Comparison of ENCODE assay signal across 16 mouse cellular contexts in genomic region chr19:3657947-3658346, GRCm38 (mm10). TPM values are rescaled to one million over a fixed set of nuclear protein-coding genes. Genes with fewer than 3 reads are reported as not detected.
DNase-seq lines count a peak whose midpoint lies in the region; TF ChIP-seq lines count a peak whose summit lies in the region.
"Had no signal": no experiment of that assay in that cellular context is flagged by ENCODE, and none has a peak within 500 bp of the region (broad histone marks: within the 10 kb centered on the region; RNA-seq: fewer than 3 reads in every experiment).

No protein-coding gene starts in this region.

- peaks cover 8% of the 10 kb centered on the region for H3K4me1 ChIP-seq in heart, adult 2 months (ENCODE audit: control insufficient read depth, insufficient read depth, low read length)
- H3K4me1 ChIP-seq: forebrain, embryonic 10.5 days; forebrain, embryonic 13.5 days; hindbrain, embryonic 15.5 days had no signal

- DNase-seq in adrenal gland, postnatal 14 days: peak; percentile 58
- no peak for DNase-seq in adrenal gland, postnatal 4 days (ENCODE audit: low spot score in 2 of 2)
- no peak for DNase-seq in heart, adult 2 months
- DNase-seq in heart, adult 9 months (ENCODE audit: low spot score in 2 of 2): no peak
- peak; percentile 28 for DNase-seq in lung, postnatal 10 days
- DNase-seq in lung, postnatal 14 days: no peak
- DNase-seq: adrenal gland, adult 8-10 months; cerebellum, adult 18-20 months; cerebellum, adult 9-10 months; cerebellum, postnatal 14 days; gastrocnemius, postnatal 25 days; heart, adult 18-20 months had no signal

- no peak for TF ChIP-seq POLR2A in heart, adult 2 months (IDR thresholded peaks at IDR 0.05; ENCODE audit: insufficient read depth, low read depth, low read length)

- peaks cover 2% of the 10 kb centered on the region for H3K79me2 ChIP-seq in heart, adult 2 months (replicated peaks; ENCODE audit: control insufficient read depth, insufficient read depth, low read length)

- H3K27ac ChIP-seq in heart, adult 2 months: no peak overlapping the region
- H3K27ac ChIP-seq: forebrain, embryonic 10.5 days; forebrain, embryonic 13.5 days; hindbrain, embryonic 12.5 days; hindbrain, embryonic 15.5 days had no signal

- no peak overlapping the region for H3K9ac ChIP-seq in heart, adult 2 months (ENCODE audit: low read depth, low read length)
- H3K9ac ChIP-seq: forebrain, embryonic 13.5 days; hindbrain, embryonic 12.5 days; hindbrain, embryonic 15.5 days had no signal

- intact Hi-C loops in heart, adult 2 months (cut with DNase I): no loop called here

- no peak for TF ChIP-seq EP300 in heart, adult 2 months (IDR thresholded peaks at IDR 0.05; ENCODE audit: insufficient read depth, low read depth, low read length)

- H3K27me3 ChIP-seq in heart, adult 2 months (ENCODE audit: control insufficient read depth, insufficient read depth, low read length): no peaks in the 10 kb centered on the region
- H3K27me3 ChIP-seq: forebrain, embryonic 13.5 days; hindbrain, embryonic 12.5 days; hindbrain, embryonic 15.5 days had no signal

- no peaks in the 10 kb centered on the region for H3K36me3 ChIP-seq in heart, adult 2 months (ENCODE audit: control insufficient read depth, insufficient read depth, low read length)

- peak; percentile 62 for TF ChIP-seq CTCF in heart, adult 2 months (IDR thresholded peaks at IDR 0.05)

- H3K4me3 ChIP-seq in heart, adult 2 months: no peak overlapping the region
- H3K4me3 ChIP-seq: forebrain, embryonic 10.5 days; forebrain, embryonic 13.5 days; hindbrain, embryonic 12.5 days; hindbrain, embryonic 15.5 days had no signal

- 98% methylated on average over 4 of the region's 4 CpGs for WGBS in heart, adult 2 months

RNA-seq across cellular contexts. Expression of gene Lrp5, which starts 28.4 kb away (rescaled TPM):
- total RNA-seq in adrenal gland, postnatal 14 days (2021): 96.5 and 97.9 TPM in 2 replicates
- 100 to 1,000 TPM; 109 to 117 TPM for total RNA-seq in adrenal gland, postnatal 4 days (2021)
- 10 to 100 TPM; 52.2 to 56.5 TPM for total RNA-seq in heart, adult 2 months (2021)
- polyA plus RNA-seq in heart, adult 2 months (2012; rRNA removed): 35.0 and 36.3 TPM in 2 replicates

RNA-seq across cellular contexts. Expression of gene 1810055G02Rik, which starts 50.1 kb away (rescaled TPM):
- total RNA-seq in adrenal gland, postnatal 14 days (2021): 29.2 and 33.7 TPM in 2 replicates
- total RNA-seq in adrenal gland, postnatal 4 days (2021): 10 to 100 TPM; 23.7 to 23.9 TPM
- total RNA-seq in heart, adult 2 months (2021): 1 to 10 TPM; 8.1 to 8.3 TPM
- polyA plus RNA-seq in heart, adult 2 months (2012; rRNA removed): 17.9 and 23.3 TPM in 2 replicates

Comparison
In these comparisons a context has a peak if more than half of its experiments do, and no peak if none do; other contexts are left out.
1. DNase-seq: peak in adrenal gland, postnatal 14 days (single experiment) and lung, postnatal 10 days (single experiment); none in adrenal gland, postnatal 4 days (0 of 2), heart, adult 2 months (0 of 2), heart, adult 9 months (0 of 2) and lung, postnatal 14 days (single experiment).